Mouse (Mus musculus) embryonic fibroblast, embryonic 13.5 days (primary cell): Measurements from ENCODE around the gene Csf2.

Source experiments
- CTCF ChIP-seq: IDR thresholded peaks from 2 replicates; pipeline ENCODE4 v1.5.1; 2011; ENCODE audit warnings: mild to moderate bottlenecking, control low read depth, low read length, moderate library complexity, borderline replicate concordance; ENCODE audit not compliant: insufficient read depth
- POLR2A ChIP-seq: IDR thresholded peaks from 2 replicates; pipeline ENCODE4 v1.6.1; 2011; ENCODE audit warnings: low read depth, mild to moderate bottlenecking, control low read depth, low read length, moderate library complexity

DNA sequence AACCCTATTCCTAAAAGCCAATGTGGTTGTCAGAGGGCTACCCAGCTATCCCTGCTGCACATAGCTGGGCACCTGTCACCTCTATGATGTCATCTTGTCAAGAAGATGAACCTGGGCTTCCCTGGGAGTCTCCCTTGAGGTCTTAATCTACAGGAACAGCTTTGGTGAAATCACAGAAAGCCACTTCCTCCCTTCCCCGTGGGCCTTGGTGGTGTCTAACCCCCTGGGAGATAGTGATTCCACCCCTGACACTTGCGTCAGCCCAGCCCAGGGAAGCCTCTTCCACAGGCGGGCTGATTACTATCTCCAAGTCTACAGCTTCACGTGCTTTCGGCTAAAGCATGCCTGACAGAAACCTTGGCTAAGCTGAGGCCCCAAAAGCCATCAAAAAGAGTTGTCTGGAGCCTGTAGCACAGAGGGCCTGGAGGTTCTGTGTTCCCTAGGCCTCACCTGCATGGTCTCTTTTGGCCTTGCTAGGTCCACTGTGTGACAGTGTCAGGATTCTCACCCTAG is 22.0 kb upstream of the Csf2 start:
- TF ChIP-seq POLR2A (no peak), CTCF (no peak)
